Mouse (Mus musculus): Measurements from ENCODE around the gene Ryk.

DNA sequence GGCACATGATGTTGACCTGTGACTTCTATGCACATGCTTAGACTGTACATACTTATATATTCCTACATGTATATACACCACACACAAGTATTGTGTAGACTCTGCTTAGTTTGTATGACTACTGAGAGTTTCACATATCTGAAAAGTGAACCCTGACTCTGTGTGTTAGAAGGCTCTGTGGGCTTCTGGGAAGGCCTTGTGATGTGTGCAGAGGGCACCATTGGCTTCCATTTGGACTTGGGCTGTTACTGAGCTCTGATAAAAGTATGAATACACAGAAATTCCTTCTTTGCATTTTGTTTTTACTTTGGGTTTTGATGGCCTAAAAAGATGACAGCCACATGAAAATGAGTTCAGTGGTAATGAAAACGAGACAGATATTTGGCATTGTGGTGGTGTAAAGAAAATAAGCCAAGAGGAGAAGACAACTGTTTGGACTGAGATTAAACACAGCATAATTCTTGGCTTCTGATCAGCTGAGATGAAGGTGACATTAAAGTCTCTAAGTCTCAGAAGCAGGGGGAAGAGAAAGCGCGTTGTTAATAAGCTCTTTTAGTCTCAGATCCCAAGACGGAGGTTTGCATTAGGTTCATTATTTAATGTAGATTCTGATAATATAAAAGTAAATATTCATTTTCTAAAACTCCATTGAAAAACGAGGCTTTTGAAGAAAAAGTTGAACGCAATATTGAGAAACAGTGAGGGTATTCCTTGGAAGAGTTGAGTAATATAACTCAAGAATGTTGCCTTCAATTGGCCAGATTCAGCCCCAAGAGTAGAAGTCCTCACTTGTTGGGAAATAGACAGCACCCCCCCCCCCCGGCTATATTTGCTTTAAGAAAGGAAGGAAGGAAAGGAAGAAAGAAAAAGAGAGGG, 58.0 kb downstream of the Ryk start:
- TF ChIP-seq CTCF (IDR thresholded peaks at IDR 0.05; ENCODE audit: low read depth) (no peak), EP300 (IDR thresholded peaks at IDR 0.05; ENCODE audit: low read depth) (no peak)

Data from liver, embryonic 14.5 days (tissue).